Mouse (Mus musculus) cortical plate, adult 2 months (tissue): ENCODE results near the gene Slc25a22. TPM values are rescaled to one million over a fixed set of nuclear protein-coding genes. Genes with fewer than 3 reads are reported as not detected.

Experiments
- H3K27ac ChIP-seq: fragments of 200-500 bp; 2 replicates; pipeline ENCODE4 v1.5.1; 2012; ENCODE audit warnings: low read length, control low read depth, inconsistent platforms; ENCODE audit not compliant: insufficient read depth
- H3K4me1 ChIP-seq: fragments of 200-500 bp; 2 replicates; pipeline ENCODE4 v1.6.1; 2011; ENCODE audit warnings: low read length; ENCODE audit not compliant: control insufficient read depth, insufficient read depth
- H3K4me3 ChIP-seq: fragments of 200-500 bp; 2 replicates; pipeline ENCODE4 v1.5.1; 2011; ENCODE audit warnings: mild to moderate bottlenecking, low read length, control low read depth; ENCODE audit not compliant: insufficient read depth
- CTCF ChIP-seq: fragments of 200-500 bp; IDR thresholded peaks from 2 replicates; pipeline ENCODE4 v1.5.1; 2011; ENCODE audit warnings: mild to moderate bottlenecking, control low read depth, low read length; ENCODE audit not compliant: insufficient read depth; ENCODE audit errors: extremely low read depth
- POLR2A ChIP-seq: fragments of 200-500 bp; IDR thresholded peaks from 2 replicates; pipeline ENCODE4 v1.6.1; 2011; ENCODE audit warnings: mild to moderate bottlenecking, low read length, control low read depth; ENCODE audit not compliant: insufficient read depth; ENCODE audit errors: extremely low read depth
- polyA plus RNA-seq: library from polyadenylated mRNA; depleted of rRNA; stranded (reverse); fragments of >200 nt; gene quantifications from 2 replicates; pipeline ENCODE4 v1.2.3, GENCODE M21; 2012

Slc25a22 gene
- polyA plus RNA-seq, 1 experiment = 242 TPM

DNA sequence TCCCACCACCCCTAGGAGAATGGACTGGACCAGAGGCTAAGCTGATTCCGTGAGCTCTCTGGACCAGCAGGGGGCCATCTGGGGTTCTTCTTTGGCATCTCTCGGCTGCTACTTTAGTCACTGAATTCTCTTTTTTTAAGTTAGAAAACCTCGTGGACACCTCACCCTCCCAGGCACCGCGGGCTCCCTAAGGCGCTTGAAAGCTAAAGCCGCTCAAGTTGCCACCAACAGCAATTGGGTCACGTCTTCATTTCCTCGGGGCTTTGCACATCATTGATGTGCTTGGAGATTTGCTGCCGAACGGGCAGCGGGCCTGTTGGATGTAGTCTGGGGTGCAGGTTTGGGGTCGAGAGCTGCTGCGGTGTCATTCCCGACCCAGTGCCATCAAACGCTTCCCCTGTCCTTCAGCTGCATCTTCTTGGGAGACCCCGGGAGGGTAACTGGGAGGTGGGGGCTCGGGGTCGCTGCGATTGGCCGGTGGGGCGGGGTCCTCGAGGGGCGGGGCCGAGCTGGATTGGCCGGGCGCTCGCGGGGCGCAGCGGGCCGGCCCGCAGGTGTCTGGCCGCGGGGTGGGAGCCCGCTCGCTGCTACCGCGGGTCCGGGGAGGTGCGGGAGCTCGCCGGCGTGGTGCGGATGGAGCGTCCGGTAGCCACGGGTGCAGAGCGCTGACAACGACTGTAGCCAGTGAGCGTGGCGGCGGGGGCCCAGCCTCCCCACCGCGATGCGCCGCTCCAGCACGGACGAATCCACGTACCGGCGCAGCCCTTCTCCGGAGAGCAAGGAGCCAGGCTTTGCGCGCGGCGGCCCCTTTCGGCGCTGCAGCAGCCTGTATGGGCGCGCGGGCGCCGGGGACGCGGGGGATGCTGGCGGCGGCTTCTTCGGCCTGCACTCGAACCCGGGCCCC lies 44.1 kb upstream of the Slc25a22 start:
- Histone ChIP-seq H3K4me1 (no peaks in the 10 kb centered on the region), H3K27ac (no peak overlapping the region), H3K4me3 (peak overlapping the region; percentile 26)
- peak; percentile 27; the same call in 1 of the 2 replicates for TF ChIP-seq CTCF
- no peak for TF ChIP-seq POLR2A

DNA sequence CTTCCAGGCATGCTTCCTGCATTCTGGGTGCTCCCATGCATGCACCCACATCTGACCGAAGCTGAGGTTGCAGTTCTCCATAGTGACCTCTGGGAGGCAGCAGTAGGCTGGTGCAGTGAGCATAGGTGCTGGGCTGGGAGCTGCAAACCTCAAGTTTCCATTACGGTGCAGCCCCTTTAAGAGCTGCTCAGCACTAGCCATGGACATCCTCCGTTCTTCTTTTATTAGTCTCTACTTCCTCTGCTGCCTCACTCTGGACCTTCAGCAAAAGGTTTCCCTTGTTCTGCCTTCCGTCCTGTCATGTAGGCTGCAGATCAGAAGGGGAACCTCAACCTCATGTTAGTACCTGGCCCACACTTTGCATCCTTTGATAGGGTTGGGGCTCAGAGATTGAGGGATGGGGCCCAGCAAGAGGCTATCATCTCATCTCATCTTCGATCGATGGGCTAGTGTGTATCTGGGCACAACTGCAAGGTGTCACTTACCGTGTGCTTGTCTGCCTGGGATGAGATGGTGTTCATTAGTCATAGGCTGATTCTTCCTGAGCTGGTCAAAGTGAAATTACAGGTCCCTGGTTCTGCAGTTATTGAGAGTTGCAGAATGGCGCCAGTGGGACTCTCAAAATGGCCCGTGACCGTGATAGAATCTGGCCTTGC lies 43.3 kb upstream of the Slc25a22 start:
- Histone ChIP-seq H3K4me3 (peak overlapping the region; percentile 26; the same call in 1 of the 2 replicates), H3K27ac (no peak overlapping the region), H3K4me1 (no peaks in the 10 kb centered on the region)
- TF ChIP-seq POLR2A (no peak), CTCF (peak; percentile 99)

DNA sequence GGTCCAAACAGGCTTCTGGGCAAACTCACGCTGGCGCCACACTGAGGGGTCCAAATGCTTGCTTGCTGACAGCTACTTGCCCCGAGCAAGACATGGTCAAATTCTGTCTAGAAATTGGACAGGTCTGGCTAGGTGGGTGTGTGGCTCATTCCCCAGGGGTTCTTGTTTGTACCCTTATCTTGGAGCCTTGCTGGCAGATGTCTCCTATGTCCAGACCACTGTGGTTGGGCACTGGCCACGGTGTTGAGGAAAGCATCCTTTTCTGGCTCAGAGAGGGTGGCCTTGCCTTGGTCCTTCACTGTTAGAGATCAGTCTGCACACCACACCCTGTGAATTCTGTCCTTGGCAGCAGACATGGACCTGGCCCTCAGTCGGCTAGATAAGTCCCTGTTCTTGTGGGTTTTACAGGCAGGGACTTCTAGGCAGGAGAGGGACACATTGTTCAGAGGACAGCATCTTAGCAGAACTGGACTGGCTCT lies 40.6 kb upstream of the Slc25a22 start:
- peaks cover 5% of the 10 kb centered on the region; the same call in 1 of the 2 replicates for H3K4me1 ChIP-seq
- TF ChIP-seq CTCF (no peak), POLR2A (no peak)
- no peak overlapping the region for H3K4me3 ChIP-seq
- H3K27ac ChIP-seq = no peak overlapping the region

DNA sequence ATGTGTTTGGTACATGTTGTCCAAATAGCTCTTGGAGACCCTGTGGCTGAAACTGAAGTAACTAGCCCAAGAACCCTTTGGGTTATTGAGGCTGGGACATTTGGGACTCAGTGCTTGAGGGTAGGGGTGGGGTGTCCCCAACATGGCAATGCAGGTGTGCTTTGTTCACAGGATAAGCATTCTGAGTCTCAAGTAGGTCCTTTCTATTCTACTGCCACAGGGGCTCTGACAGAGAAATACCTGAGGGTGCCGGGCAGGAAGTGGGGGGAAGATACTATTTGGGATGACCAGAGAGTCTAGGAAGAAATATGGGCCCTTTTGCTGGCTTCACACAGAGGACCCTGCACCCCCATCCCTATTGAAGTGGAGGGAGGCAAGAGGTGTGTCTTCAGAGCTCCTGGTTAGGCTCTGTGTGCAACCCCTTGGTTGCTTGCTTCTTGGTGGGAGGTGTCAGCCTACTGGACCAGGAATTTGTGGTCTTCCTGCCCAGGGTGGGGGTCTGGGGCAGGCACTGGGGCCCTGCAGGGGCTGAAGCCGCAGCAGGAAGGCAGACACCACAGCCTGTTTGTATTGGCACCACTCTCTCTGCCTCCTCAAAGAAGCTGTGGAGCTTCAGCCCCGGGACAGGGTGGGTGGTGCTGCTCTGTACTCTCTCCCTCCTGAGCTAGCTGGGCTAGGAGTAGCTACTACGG lies 40.0 kb upstream of the Slc25a22 start:
- Histone ChIP-seq H3K27ac (no peak overlapping the region), H3K4me1 (peaks cover 5% of the 10 kb centered on the region; the same call in 1 of the 2 replicates), H3K4me3 (no peak overlapping the region)
- no peak for TF ChIP-seq CTCF
- TF ChIP-seq POLR2A = no peak

DNA sequence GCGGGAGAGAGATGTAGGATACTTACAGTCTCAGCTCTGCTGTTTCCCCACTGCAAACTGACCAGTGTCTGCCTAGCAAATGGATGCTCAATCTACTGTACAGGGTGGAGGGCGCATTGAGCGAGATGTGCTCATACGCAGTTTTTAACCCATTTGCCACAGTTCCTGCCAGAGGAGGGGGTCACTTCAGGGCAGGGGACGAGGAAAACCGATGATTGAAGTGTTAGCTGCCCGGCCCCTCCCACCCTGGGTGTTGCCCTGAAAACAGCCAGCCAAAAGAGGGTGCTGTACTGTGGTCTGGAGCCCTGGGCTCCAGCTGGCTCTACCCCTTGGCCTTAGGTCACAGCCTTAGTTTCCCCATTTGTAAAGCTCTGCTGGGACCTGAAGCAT lies 39.3 kb upstream of the Slc25a22 start:
- no peak for TF ChIP-seq CTCF
- no peak for TF ChIP-seq POLR2A
- H3K27ac ChIP-seq = no peak overlapping the region
- H3K4me1 ChIP-seq = peaks cover 5% of the 10 kb centered on the region; the same call in 1 of the 2 replicates
- H3K4me3 ChIP-seq = peak overlapping the region; percentile 81; the same call in 1 of the 2 replicates

DNA sequence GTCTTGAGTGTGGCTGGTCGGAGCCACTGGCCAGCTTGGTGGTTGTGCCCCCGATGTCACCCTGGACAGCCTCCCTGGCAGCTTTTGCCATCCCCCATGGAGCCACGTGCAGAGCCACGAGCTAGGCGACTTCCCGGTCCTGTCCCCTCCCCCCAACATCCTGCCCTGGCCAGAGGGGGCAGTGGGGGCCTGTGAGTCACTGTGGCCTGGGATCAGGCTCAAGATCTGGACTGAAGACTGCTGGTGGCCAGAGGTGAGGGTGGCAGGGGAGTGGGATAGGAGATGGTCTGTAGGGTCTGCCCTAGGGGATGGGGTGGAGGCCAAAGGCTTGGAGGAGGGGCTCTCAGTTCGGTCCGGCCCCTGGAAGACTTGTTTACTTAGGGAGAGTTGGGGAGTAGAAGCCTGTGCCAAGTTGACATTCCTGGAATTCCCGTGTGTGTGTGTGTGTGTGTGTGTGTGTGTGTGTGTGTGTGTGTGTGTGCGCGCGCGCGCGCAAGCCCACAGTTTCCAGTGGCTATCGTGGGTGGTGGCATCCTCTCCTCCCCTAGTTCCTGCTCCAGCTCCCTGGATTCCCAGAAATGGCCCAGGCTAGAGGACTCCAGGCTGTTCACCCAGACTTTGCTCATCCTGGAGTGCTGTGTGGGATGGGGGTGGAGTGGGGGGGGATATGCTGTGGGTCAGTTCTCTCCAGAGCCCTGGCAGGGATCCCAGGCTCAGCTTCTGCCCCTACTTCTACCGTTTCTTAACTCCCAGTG lies 38.7 kb upstream of the Slc25a22 start:
- Histone ChIP-seq H3K4me1 (peaks cover 5% of the 10 kb centered on the region; the same call in 1 of the 2 replicates), H3K27ac (peak overlapping the region; percentile 93), H3K4me3 (peak overlapping the region; percentile 81)
- no peak for TF ChIP-seq POLR2A
- TF ChIP-seq CTCF = no peak

DNA sequence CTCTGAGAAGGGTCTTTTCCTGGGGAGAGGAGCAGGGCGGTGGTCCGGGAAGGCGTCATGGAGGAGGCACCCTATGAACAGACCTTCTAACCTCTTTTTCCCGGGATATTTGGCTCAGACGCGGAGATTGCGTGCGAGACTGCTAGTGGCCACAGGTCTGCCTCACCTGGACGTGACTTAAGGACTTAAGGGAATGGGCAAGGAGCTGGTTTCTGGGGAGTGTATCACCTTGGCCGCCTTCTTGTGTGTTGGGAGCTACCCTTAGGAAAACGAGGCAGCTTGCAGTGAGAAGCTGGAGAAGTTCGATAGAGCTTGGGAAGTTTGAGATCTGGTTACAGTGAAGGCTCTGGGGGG lies 38.1 kb upstream of the Slc25a22 start:
- peak overlapping the region; percentile 93; the same call in 1 of the 2 replicates for H3K27ac ChIP-seq

DNA sequence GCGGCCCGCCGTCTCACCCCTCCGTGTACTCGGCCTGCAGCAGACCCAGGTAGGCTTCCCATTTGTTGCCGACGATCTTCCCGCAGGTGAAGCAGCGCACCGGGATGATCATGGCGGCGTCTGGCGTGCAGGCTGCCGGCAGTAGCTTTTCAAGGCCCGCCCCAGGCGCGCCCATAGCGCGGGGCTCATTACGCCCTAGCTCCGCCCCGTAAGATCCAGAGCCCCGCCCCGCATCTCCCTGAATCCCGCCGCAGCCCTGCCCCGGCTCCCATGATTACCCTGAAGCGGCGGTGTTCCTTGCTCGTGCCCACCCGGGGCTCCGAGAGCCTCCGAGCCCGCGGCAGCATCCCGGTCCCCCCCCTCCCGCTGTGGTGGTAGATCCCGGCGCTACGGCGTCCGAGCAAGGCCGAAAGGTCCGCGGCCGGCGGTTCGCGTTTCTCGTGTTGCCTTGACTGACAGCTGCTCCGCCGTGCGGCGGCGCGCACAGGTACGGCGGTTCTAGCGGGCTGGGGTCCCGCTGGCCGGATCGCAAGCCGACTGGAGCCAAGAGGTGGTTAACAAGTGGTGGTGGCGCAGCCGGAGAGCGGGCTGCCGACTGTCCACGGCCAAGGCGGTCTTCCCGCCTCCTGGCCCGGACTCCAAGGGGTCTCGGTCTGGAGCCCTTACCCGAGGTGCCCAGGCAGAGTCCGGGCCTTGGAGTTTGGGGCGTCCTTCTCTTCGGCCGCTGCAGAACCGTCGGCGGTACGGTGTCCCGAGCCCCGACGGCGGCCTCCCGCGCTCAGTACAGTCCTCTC lies 37.5 kb upstream of the Slc25a22 start, which contains the start of the genes Polr2l and Tspan4:
Polr2l (minus strand) TSS at position 122 of the 794 bp plus-strand sequence.
Tspan4 (plus strand) TSS at position 230 of the 794 bp plus-strand sequence.
- TF ChIP-seq POLR2A (peak; percentile 77), CTCF (no peak)
- H3K27ac ChIP-seq = peak within 1 kb of the TSS; percentile 93
- H3K4me1 ChIP-seq = peaks cover 5% of the 10 kb centered on the region; the same call in 1 of the 2 replicates
- peak within 1 kb of the TSS; percentile 81 for H3K4me3 ChIP-seq

More for the DNA sequence above, 38.1 kb upstream of the Slc25a22 start:
- TF ChIP-seq POLR2A = no peak
- TF ChIP-seq CTCF = no peak
- H3K4me3 ChIP-seq = peak overlapping the region; percentile 81
- H3K4me1 ChIP-seq = peaks cover 5% of the 10 kb centered on the region; the same call in 1 of the 2 replicates
